Mouse (Mus musculus) erythroblast, embryonic 14.5 days (primary cell): Measurements from ENCODE around the gene Zbtb25.

Experiments
- GATA1 ChIP-seq: IDR thresholded peaks from 2 replicates; pipeline ENCODE4 v1.6.1; 2012; ENCODE audit warnings: low read length, inconsistent platforms, mixed read lengths
- TAL1 ChIP-seq: IDR thresholded peaks from 3 replicates; pipeline ENCODE4 v1.6.1; 2012; ENCODE audit warnings: low read length, inconsistent platforms, mixed read lengths

DNA sequence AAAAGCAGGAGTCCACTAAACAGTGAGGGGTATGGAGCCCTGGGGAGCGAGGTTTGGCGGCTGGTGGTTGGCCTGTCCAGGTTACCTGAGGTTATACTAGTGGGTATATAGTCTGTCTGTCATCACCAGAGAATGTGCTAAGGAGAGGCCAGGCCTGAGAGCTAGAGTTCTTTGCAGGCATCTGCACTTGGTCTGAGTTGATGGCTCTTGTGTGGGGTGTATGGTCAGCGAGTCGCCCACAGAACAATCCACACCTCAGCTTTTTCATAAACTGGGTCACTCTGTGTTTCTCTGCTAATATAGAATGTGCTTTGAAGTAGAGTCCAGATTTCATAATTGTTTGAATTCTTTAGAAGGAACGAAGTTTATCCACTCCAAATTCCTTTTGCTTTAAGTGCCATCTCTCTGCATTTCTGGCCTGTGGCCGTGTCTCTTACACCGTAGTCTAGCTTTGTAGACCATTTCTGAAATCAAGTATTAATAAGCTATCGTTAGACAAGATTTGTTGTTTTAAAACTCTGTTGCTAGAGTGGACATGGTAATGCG is 70.0 kb downstream of the Zbtb25 start:
- TF ChIP-seq GATA1 (no peak), TAL1 (no peak)
